Mouse (Mus musculus): ENCODE results near the gene Fcer1g. TPM values are rescaled to one million over a fixed set of nuclear protein-coding genes. Genes with fewer than 3 reads are reported as not detected.
A peak's percentile ranks its signal among the peaks of the same experiment; 100 is the strongest.

Gene Fcer1g
- 12.4 and 13.2 TPM in 2 replicates for polyA plus RNA-seq (2012; rRNA removed)

GRCm38 (mm10) chr1:171234126-171234525 is at the start of gene Fcer1g:
Fcer1g (minus strand) TSS chr1:171234365.
- no peaks in the 10 kb centered on the region for H3K27me3 ChIP-seq (ENCODE audit: control insufficient read depth, insufficient read depth, low read length)
- no peaks in the 10 kb centered on the region for H3K4me1 ChIP-seq (ENCODE audit: control insufficient read depth, insufficient read depth, low read length)
- H3K27ac ChIP-seq (ENCODE audit: insufficient read depth, low read length): no peak within 1 kb of the TSS
- H3K4me3 ChIP-seq (replicated peaks; ENCODE audit: insufficient read depth, low read depth, low read length): no peak within 1 kb of the TSS
- TF ChIP-seq CTCF (IDR thresholded peaks at IDR 0.05; ENCODE audit: borderline replicate concordance, insufficient read depth, low read depth, low read length) (no peak), POLR2A (IDR thresholded peaks at IDR 0.05; ENCODE audit: borderline replicate concordance, insufficient read depth, low read length) (no peak)
- 94% methylated on average over 14 of the region's 14 CpGs for WGBS
- no peak for DNase-seq

GRCm38 (mm10) chr1:171283188-171284160 is 49.3 kb upstream of the Fcer1g start:
- H3K4me3 ChIP-seq (replicated peaks; ENCODE audit: insufficient read depth, low read depth, low read length): no peak overlapping the region
- H3K27me3 ChIP-seq (ENCODE audit: control insufficient read depth, insufficient read depth, low read length): no peaks in the 10 kb centered on the region
- peaks cover 11% of the 10 kb centered on the region; the same call in 1 of the 2 replicates for H3K4me1 ChIP-seq (ENCODE audit: control insufficient read depth, insufficient read depth, low read length)
- WGBS: 87% methylated on average over 18 of the region's 18 CpGs
- no peak for TF ChIP-seq POLR2A (IDR thresholded peaks at IDR 0.05; ENCODE audit: borderline replicate concordance, insufficient read depth, low read length)
- TF ChIP-seq CTCF (IDR thresholded peaks at IDR 0.05; ENCODE audit: borderline replicate concordance, insufficient read depth, low read depth, low read length): no peak
- peak in 1 of 2 experiments; percentile 12 for DNase-seq
- H3K27ac ChIP-seq (ENCODE audit: insufficient read depth, low read length): no peak overlapping the region

- DNase-seq: peak in 1 of 2 experiments; percentile 25
- no peaks in the 10 kb centered on the region for H3K27me3 ChIP-seq (ENCODE audit: control insufficient read depth, insufficient read depth, low read length)
- H3K27ac ChIP-seq (ENCODE audit: insufficient read depth, low read length): no peak overlapping the region
- TF ChIP-seq POLR2A (IDR thresholded peaks at IDR 0.05; ENCODE audit: borderline replicate concordance, insufficient read depth, low read length) (no peak), CTCF (IDR thresholded peaks at IDR 0.05; ENCODE audit: borderline replicate concordance, insufficient read depth, low read depth, low read length) (no peak)
- WGBS: 68% methylated on average over 18 of the region's 18 CpGs
- peaks cover 11% of the 10 kb centered on the region; the same call in 1 of the 2 replicates for H3K4me1 ChIP-seq (ENCODE audit: control insufficient read depth, insufficient read depth, low read length)
- no peak overlapping the region for H3K4me3 ChIP-seq (replicated peaks; ENCODE audit: insufficient read depth, low read depth, low read length)
These were observed 48.1 kb upstream of the Fcer1g start for GRCm38 (mm10) chr1:171282086-171282805.

GRCm38 (mm10) chr1:171281528-171281923 is 47.4 kb upstream of the Fcer1g start:
- Histone ChIP-seq H3K4me3 (replicated peaks; ENCODE audit: insufficient read depth, low read depth, low read length) (peak overlapping the region; percentile 71), H3K27ac (ENCODE audit: insufficient read depth, low read length) (peak overlapping the region; percentile 15), H3K27me3 (ENCODE audit: control insufficient read depth, insufficient read depth, low read length) (no peaks in the 10 kb centered on the region), H3K4me1 (ENCODE audit: control insufficient read depth, insufficient read depth, low read length) (peaks cover 11% of the 10 kb centered on the region; the same call in 1 of the 2 replicates)
- TF ChIP-seq CTCF (IDR thresholded peaks at IDR 0.05; ENCODE audit: borderline replicate concordance, insufficient read depth, low read depth, low read length): peak; percentile 63
- TF ChIP-seq POLR2A (IDR thresholded peaks at IDR 0.05; ENCODE audit: borderline replicate concordance, insufficient read depth, low read length): no peak
- WGBS: 0% methylated on average over 10 of the region's 10 CpGs
- DNase-seq: peak; percentile 73 to 79

DNA sequence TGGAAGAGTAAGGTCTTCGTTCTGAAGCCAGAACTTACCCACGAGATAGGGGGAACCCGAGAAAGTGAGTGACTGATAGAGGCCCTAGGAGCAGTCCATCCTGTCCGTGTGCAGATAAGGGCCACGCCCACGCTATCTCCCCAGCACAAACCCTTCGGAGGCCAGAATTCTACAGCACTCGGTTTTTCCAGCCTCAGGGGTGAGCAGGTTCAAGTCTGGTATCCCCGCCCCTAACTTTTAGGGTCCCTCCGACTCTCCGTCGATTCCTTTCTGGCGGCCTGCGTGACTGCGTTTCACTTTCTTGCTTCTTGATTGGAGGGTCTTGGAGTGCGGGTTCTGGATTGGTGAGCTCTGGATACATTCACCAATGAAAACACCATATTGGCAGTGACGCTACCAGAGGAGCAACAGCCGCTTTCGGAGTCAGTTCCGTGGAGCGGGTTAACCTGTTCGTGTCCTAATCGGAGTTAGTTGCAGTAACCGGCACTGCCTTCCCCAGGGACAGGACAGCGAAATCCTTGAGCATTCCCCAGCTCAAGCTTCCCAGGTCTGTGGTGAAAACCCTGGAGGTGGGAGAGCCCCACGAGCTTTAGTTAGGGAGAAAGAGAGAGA is 46.9 kb upstream of the Fcer1g start, which contains the start of gene Ppox:
Gene Ppox (minus strand): TSS at position 271 of the 612 bp plus-strand sequence.
- H3K27ac ChIP-seq (ENCODE audit: insufficient read depth, low read length): peak within 1 kb of the TSS; percentile 15
- under 1% methylated on average over 26 of the region's 26 CpGs for WGBS
- H3K4me3 ChIP-seq (replicated peaks; ENCODE audit: insufficient read depth, low read depth, low read length): peak within 1 kb of the TSS; percentile 94
- H3K27me3 ChIP-seq (ENCODE audit: control insufficient read depth, insufficient read depth, low read length): no peaks in the 10 kb centered on the region
- peaks cover 7% of the 10 kb centered on the region; the same call in 1 of the 2 replicates for H3K4me1 ChIP-seq (ENCODE audit: control insufficient read depth, insufficient read depth, low read length)
- TF ChIP-seq CTCF (IDR thresholded peaks at IDR 0.05; ENCODE audit: borderline replicate concordance, insufficient read depth, low read depth, low read length) (no peak), POLR2A (IDR thresholded peaks at IDR 0.05; ENCODE audit: borderline replicate concordance, insufficient read depth, low read length) (peak; percentile 9; the same call in 1 of the 2 replicates)
- peak; percentile 92 to 98 for DNase-seq

- TF ChIP-seq CTCF (IDR thresholded peaks at IDR 0.05; ENCODE audit: borderline replicate concordance, insufficient read depth, low read depth, low read length) (no peak), POLR2A (IDR thresholded peaks at IDR 0.05; ENCODE audit: borderline replicate concordance, insufficient read depth, low read length) (no peak)
- H3K4me1 ChIP-seq (ENCODE audit: control insufficient read depth, insufficient read depth, low read length): peaks cover 7% of the 10 kb centered on the region; the same call in 1 of the 2 replicates
- peak overlapping the region; percentile 94 for H3K4me3 ChIP-seq (replicated peaks; ENCODE audit: insufficient read depth, low read depth, low read length)
- 1% methylated on average over 25 of the region's 25 CpGs for WGBS
- H3K27ac ChIP-seq (ENCODE audit: insufficient read depth, low read length): no peak overlapping the region
- no peaks in the 10 kb centered on the region for H3K27me3 ChIP-seq (ENCODE audit: control insufficient read depth, insufficient read depth, low read length)
- peak in 1 of 2 experiments; percentile 22 for DNase-seq
These were observed 46.2 kb upstream of the Fcer1g start for GRCm38 (mm10) chr1:171280250-171280915.

All from cerebellum, adult 2 months (tissue).